Mouse (Mus musculus) neutrophil, adult 83 days (primary cell): ENCODE measurements around the gene Meiob. TPM values are rescaled to one million over a fixed set of nuclear protein-coding genes. Genes with fewer than 3 reads are reported as not detected.

Experiments used
- total RNA-seq, 2 experiments: library from RNA; stranded (reverse); gene quantifications; one replicate each; pipeline ENCODE4 v1.2.4; 2023

The Meiob gene
- not detected for total RNA-seq

DNA sequence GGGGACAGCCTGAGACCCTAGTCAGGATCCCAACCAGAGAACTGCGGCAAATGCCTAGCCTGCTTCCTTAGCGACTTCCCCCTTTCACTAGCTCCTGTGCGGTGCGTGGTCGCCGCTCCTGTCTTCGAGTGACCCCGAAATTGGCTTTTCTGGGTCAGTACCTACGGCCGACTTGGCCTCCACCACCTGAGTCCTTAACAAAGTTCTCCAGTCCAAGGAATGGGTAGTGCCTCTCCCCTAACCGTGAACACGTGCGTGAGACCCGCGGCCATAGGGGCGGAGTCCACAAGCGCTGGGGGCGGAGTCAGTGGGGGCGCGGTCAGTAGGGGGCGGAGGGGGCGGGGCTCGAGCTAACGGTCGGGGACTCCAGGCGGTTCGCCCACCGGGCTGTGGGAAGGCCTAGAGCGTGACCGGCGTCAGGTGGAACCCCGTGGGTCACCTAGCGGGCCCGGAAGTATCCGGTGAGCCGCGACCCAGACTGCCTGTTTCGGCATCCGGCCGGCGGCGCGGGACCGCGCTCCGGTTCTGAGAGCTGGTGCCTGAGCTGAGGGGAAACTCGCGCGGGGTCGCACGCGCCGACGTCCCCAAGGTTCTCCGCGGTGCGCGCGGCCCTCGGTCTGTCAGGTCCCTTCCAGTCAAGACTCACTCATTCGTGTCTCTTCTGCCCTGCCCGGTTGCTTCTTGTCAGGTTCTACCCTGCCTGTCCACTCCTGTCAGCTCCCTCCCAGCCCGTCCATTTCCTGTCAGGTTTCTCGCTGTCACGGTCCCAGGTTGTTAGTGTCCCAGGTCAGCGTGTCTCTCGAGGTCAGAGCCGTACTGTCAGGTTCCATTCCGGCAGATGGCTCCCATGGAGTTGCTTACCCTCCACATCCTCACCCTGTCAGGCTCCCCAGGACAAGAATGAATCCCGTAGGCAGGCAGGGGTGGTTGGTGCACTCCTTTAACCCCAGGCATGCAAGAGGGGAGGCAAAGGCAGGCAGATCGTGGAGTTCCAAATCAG lies at the start of gene Meiob:
Meiob (plus strand) TSS at position 338 of the 1,000 bp plus-strand sequence.

DNA sequence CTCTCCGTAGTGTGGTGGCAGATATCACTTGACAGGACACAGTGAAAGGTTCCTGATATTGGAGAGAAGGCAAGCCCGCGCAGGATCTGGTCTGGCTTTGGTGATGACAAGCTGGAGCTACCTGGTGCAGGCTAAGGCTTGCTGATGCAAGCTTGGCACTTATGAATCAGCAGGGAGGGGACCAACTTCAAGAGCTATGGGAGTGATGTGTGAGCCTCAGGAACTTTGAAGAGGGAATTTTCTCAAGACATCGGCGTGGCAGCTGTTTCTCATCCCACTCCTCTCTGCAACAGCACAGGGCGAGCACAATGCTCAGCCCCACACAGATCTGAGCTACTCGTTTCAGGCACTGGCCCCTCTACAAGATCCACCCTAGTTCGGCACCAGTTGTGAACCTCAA lies 35.8 kb downstream of the Meiob start, which contains the start of gene Hagh:
Hagh (plus strand) TSS at position 302 of the 400 bp plus-strand sequence.

DNA sequence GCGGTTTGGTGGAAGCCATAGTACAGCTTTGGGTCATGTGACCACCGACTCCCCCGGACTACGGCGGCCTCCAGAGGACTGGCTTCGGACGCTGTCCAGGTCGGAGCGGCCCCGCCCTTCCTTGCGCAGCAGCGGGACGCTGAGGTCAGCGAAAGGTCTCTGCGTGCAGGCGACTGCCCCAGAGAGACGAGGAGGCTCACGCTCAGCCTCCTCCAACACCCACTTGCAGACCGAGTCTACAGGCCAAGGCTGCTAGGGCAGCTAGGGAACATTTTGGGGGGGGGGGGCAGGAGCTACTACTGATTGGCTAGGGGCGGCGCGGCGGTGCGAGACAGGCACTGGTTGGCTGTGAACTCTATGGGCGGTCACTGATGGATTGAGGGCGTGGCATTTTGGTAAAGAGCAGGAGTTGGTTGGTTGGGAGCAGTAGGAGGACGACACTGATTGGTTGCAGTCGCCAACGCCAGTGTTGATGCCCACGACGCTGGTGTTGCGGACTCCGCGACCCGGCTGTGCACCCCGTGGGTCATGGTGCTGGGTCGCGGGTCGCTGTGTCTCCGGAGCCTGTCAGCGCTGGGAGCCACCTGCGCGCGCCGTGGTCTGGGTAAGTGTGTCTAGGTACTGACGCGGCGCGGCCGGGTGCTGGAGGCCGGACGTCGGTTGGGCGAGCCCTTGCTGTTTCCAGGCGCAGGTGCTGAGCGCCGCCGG lies 46.1 kb downstream of the Meiob start, which contains the start of gene Fahd1:
Fahd1 (minus strand) TSS at position 300 of the 708 bp plus-strand sequence.

DNA sequence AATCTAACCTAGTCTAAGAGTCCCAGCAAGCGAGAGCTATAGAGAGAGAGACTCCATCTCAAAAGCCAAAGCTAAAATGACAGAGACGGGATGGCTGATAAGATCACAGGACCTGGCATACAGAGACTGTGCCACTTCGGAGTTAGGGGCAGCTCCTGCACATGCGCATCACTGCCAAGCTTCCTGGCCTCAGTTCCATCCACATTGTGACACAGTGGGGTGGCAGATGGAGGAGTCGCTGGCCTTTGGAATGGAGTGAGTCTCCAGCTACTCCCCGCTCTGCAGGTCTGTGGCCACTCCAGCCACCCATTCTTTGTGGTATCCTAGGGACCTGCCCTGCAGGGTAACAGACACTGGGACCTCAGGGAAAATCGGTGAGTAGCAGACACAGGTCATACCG lies 61.7 kb downstream of the Meiob start, which contains the start of gene Igfals:
Igfals (plus strand) TSS at position 222 of the 400 bp plus-strand sequence.

DNA sequence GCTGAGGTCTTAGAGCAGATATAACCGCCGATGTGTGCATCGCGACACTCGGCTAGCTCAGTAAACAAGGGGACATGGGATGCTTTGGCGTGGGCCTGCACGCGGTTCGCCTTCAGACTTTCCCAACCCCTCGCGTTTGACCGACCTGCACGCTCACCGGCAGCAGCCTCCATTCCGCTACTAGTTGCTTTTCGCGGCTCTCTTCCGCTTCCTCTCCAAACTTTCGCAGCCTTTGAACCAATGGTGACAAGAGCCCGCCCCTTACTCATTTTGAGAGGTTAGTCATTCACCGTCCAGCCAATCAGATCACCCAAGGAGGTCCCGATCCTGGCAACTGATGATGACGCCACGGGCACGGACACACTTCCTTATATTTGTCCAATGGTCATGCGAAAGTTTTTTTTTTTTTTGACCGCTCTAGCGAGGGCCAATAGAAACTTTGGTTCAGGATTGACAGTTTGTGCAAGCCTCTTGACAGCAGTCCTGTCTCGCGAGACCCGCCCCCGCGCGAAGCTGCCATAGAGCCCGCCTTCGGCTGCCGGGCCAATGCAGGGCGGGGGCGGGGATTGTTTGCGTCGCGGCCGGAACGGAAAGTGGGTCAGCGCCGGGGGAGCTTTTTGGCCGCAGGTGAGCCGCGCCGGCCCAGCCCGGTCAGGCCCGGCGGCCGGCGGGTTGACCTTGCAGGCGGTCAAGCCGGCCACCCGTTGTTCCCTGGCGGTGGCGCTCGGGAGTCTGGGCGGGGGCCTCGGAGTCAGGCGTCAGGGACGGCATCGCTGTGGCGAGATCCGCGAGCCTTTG lies 82.2 kb downstream of the Meiob start, which contains the start of the genes Nubp2 and Spsb3:
Nubp2 (minus strand) TSS at position 216 of the 798 bp plus-strand sequence.
Spsb3 (plus strand) TSS at position 510 of the 798 bp plus-strand sequence.

Other genes starting within 250 kb of the Meiob start
- 10 to 100 TPM; 40.6 to 46.9 TPM for gene Tsc2, start 171.7 kb upstream of the Meiob start, total RNA-seq
- 1 to 10 TPM; 1.0 to 3.5 TPM for gene Nthl1, start 171.6 kb upstream of the Meiob start, total RNA-seq
- 1 to 10 TPM; 2.0 to 2.9 TPM for gene Slc9a3r2, start 154.0 kb upstream of the Meiob start, total RNA-seq
- not detected for gene Npw, start 145.8 kb upstream of the Meiob start, total RNA-seq
- gene Zfp598, start 134.6 kb upstream of the Meiob start, total RNA-seq = 10 to 100 TPM; 26.5 to 28.8 TPM
- gene Syngr3, start 114.3 kb upstream of the Meiob start, total RNA-seq = under 1 TPM in 1 of 2 experiments, not detected in 1; 0.20 TPM
- gene Gfer, start 108.1 kb upstream of the Meiob start, total RNA-seq = 1 to 10 TPM; 7.9 to 9.0 TPM
- gene Noxo1, start 108.1 kb upstream of the Meiob start, total RNA-seq = 1 to 10 TPM; 1.8 to 2.2 TPM
- 10 to 100 TPM; 12.1 to 16.7 TPM for gene Tbl3, start 96.6 kb upstream of the Meiob start, total RNA-seq
- gene Rnf151, start 86.2 kb upstream of the Meiob start, total RNA-seq = not detected
- 100 to 1,000 TPM; 644 to 709 TPM for gene Rps2, start 86.2 kb upstream of the Meiob start, total RNA-seq
- gene Ndufb10, start 79.8 kb upstream of the Meiob start, total RNA-seq = 10 to 100 TPM; 71.6 to 74.1 TPM
- gene Rpl3l, start 76.5 kb upstream of the Meiob start, total RNA-seq = 1 to 10 TPM; 1.0 to 1.2 TPM
- 1,000 to 10,000 TPM; 1,053 to 1,152 TPM for gene Msrb1, start 67.6 kb upstream of the Meiob start, total RNA-seq
- under 1 TPM in 1 of 2 experiments, not detected in 1; 0.66 TPM for gene Hs3st6, start 51.3 kb upstream of the Meiob start, total RNA-seq
- gene Hagh, start 35.9 kb downstream of the Meiob start, total RNA-seq = 10 to 100 TPM; 49.6 to 49.7 TPM
- gene Fahd1, start 46.1 kb downstream of the Meiob start, total RNA-seq = 1 to 10 TPM; 5.1 to 6.5 TPM
- gene Igfals, start 61.7 kb downstream of the Meiob start, total RNA-seq = under 1 TPM; 0.15 to 0.42 TPM
- 10 to 100 TPM; 36.0 to 39.5 TPM for gene Nubp2, start 82.1 kb downstream of the Meiob start, total RNA-seq
- gene Spsb3, start 82.4 kb downstream of the Meiob start, total RNA-seq = 10 to 100 TPM; 20.6 to 24.6 TPM
- gene Eme2, start 90.8 kb downstream of the Meiob start, total RNA-seq = 10 to 100 TPM; 11.7 to 16.5 TPM
- gene Mrps34, start 90.8 kb downstream of the Meiob start, total RNA-seq = 10 to 100 TPM; 14.6 to 18.9 TPM
- gene Nme3, start 92.2 kb downstream of the Meiob start, total RNA-seq = 10 to 100 TPM; 15.6 to 23.0 TPM
- gene Mapk8ip3, start 132.7 kb downstream of the Meiob start, total RNA-seq = 10 to 100 TPM; 61.9 to 68.8 TPM
- 10 to 100 TPM; 36.4 to 38.8 TPM for gene Jpt2, start 156.4 kb downstream of the Meiob start, total RNA-seq
- gene Cramp1l, start 211.5 kb downstream of the Meiob start, total RNA-seq = 10 to 100 TPM; 29.6 to 30.1 TPM
- 10 to 100 TPM; 13.2 to 21.9 TPM for gene Ift140, start 211.8 kb downstream of the Meiob start, total RNA-seq